Mouse (Mus musculus) megakaryocyte, embryonic 14.5 days (primary cell): Measurements from ENCODE around the gene Ppp2r2c. TPM values are rescaled to one million over a fixed set of nuclear protein-coding genes. Genes with fewer than 3 reads are reported as not detected.

ENCODE experiments used
- H3K27me3 ChIP-seq: replicated peaks from 2 replicates; pipeline ENCODE3; 2012; ENCODE audit warnings: inconsistent platforms
- H3K36me3 ChIP-seq: replicated peaks from 2 replicates; pipeline ENCODE3; 2012; ENCODE audit warnings: low read length, inconsistent platforms, mixed read lengths
- H3K4me1 ChIP-seq: 2 replicates; pipeline ENCODE4 v1.6.1; 2012; ENCODE audit warnings: inconsistent platforms
- H3K4me3 ChIP-seq: replicated peaks from 2 replicates; pipeline ENCODE3; 2012; ENCODE audit warnings: moderate library complexity, mild to moderate bottlenecking, inconsistent platforms
- H3K9me3 ChIP-seq: 2 replicates; pipeline ENCODE4 v1.6.1; 2012; ENCODE audit warnings: inconsistent platforms
- FLI1 ChIP-seq: IDR thresholded peaks from 2 replicates; pipeline ENCODE4 v1.6.1; 2012; ENCODE audit warnings: low read length, inconsistent platforms, mixed read lengths
- GATA1 ChIP-seq: IDR thresholded peaks from 3 replicates; pipeline ENCODE4 v1.6.1; 2012; ENCODE audit warnings: mixed read lengths, low read length, inconsistent platforms, borderline replicate concordance
- polyA plus RNA-seq: library from polyadenylated mRNA; stranded (reverse); fragments of >175 nt; gene quantifications from 2 replicates; pipeline ENCODE4 v1.2.3, GENCODE M21; 2012; ENCODE audit warnings: low replicate concordance; ENCODE audit not compliant: insufficient read depth

The Ppp2r2c gene
- polyA plus RNA-seq, 1 experiment, result 0.09 TPM

GRCm38 (mm10) chr5:36893263-36893662, 24.9 kb downstream of the Ppp2r2c start:
- Histone ChIP-seq H3K36me3 (no peaks in the 10 kb centered on the region), H3K27me3 (peaks cover 48% of the 10 kb centered on the region), H3K9me3 (no peaks in the 10 kb centered on the region), H3K4me1 (no peaks in the 10 kb centered on the region), H3K4me3 (no peak overlapping the region)
- TF ChIP-seq FLI1, result no peak
- no peak for TF ChIP-seq GATA1

- Histone ChIP-seq H3K4me3 (no peak overlapping the region), H3K36me3 (no peaks in the 10 kb centered on the region), H3K9me3 (no peaks in the 10 kb centered on the region), H3K4me1 (no peaks in the 10 kb centered on the region), H3K27me3 (peaks cover 46% of the 10 kb centered on the region)
- TF ChIP-seq GATA1 (no peak), FLI1 (no peak)
These were observed 25.8 kb downstream of the Ppp2r2c start for GRCm38 (mm10) chr5:36894070-36894469.

- H3K4me3 ChIP-seq, result no peak overlapping the region
- TF ChIP-seq FLI1 (no peak), GATA1 (no peak)
- no peaks in the 10 kb centered on the region for H3K4me1 ChIP-seq
- peaks cover 45% of the 10 kb centered on the region for H3K27me3 ChIP-seq
- no peaks in the 10 kb centered on the region for H3K36me3 ChIP-seq
- H3K9me3 ChIP-seq, result no peaks in the 10 kb centered on the region
These were observed 26.5 kb downstream of the Ppp2r2c start for GRCm38 (mm10) chr5:36894604-36895368.

GRCm38 (mm10) chr5:36895621-36896573, 27.6 kb downstream of the Ppp2r2c start:
- H3K4me1 ChIP-seq, result no peaks in the 10 kb centered on the region
- no peak overlapping the region for H3K4me3 ChIP-seq
- H3K9me3 ChIP-seq, result no peaks in the 10 kb centered on the region
- H3K27me3 ChIP-seq, result peaks cover 39% of the 10 kb centered on the region
- TF ChIP-seq GATA1 (no peak), FLI1 (no peak)
- no peaks in the 10 kb centered on the region for H3K36me3 ChIP-seq

GRCm38 (mm10) chr5:36897999-36898398, 29.7 kb downstream of the Ppp2r2c start:
- Histone ChIP-seq H3K4me3 (no peak overlapping the region), H3K4me1 (no peaks in the 10 kb centered on the region), H3K36me3 (no peaks in the 10 kb centered on the region), H3K27me3 (peaks cover 25% of the 10 kb centered on the region), H3K9me3 (no peaks in the 10 kb centered on the region)
- TF ChIP-seq GATA1 (no peak), FLI1 (no peak)

- H3K27me3 ChIP-seq, result peaks cover 21% of the 10 kb centered on the region
- H3K9me3 ChIP-seq, result no peaks in the 10 kb centered on the region
- TF ChIP-seq GATA1 (no peak), FLI1 (no peak)
- no peaks in the 10 kb centered on the region for H3K36me3 ChIP-seq
- H3K4me3 ChIP-seq, result no peak overlapping the region
- H3K4me1 ChIP-seq, result no peaks in the 10 kb centered on the region
These were observed 30.2 kb downstream of the Ppp2r2c start for GRCm38 (mm10) chr5:36898415-36899109.

- no peaks in the 10 kb centered on the region for H3K4me1 ChIP-seq
- no peaks in the 10 kb centered on the region for H3K9me3 ChIP-seq
- H3K36me3 ChIP-seq, result no peaks in the 10 kb centered on the region
- TF ChIP-seq GATA1, result no peak
- no peak for TF ChIP-seq FLI1
- H3K27me3 ChIP-seq, result peaks cover 24% of the 10 kb centered on the region
- H3K4me3 ChIP-seq, result no peak overlapping the region
These were observed 31.1 kb downstream of the Ppp2r2c start for GRCm38 (mm10) chr5:36899392-36899791.

- no peak overlapping the region for H3K4me3 ChIP-seq
- TF ChIP-seq FLI1 (no peak), GATA1 (no peak)
- no peaks in the 10 kb centered on the region for H3K36me3 ChIP-seq
- H3K9me3 ChIP-seq, result no peaks in the 10 kb centered on the region
- H3K4me1 ChIP-seq, result no peaks in the 10 kb centered on the region
- H3K27me3 ChIP-seq, result peaks cover 30% of the 10 kb centered on the region
These were observed 31.9 kb downstream of the Ppp2r2c start for GRCm38 (mm10) chr5:36900189-36900619.

GRCm38 (mm10) chr5:36902807-36903206, 34.5 kb downstream of the Ppp2r2c start:
- Histone ChIP-seq H3K27me3 (peaks cover 37% of the 10 kb centered on the region), H3K4me3 (no peak overlapping the region), H3K36me3 (no peaks in the 10 kb centered on the region), H3K4me1 (no peaks in the 10 kb centered on the region), H3K9me3 (no peaks in the 10 kb centered on the region)
- TF ChIP-seq FLI1, result no peak
- no peak for TF ChIP-seq GATA1
